Mouse (Mus musculus): ENCODE results near the gene Nos1ap.

- TF ChIP-seq POLR2A (IDR thresholded peaks at IDR 0.05; ENCODE audit: borderline replicate concordance, low read depth, low read length), result no peak
- TF ChIP-seq CTCF (IDR thresholded peaks at IDR 0.05; ENCODE audit: low read depth, low read length), result no peak
These were observed 78.9 kb downstream of the Nos1ap start for GRCm38 (mm10) chr1:170510595-170511240.
